Mouse (Mus musculus): Measurements from ENCODE around the gene Rnf20.
"Not testable (repeated sequence)": the region's sequence is repeated elsewhere in the genome, so short reads cannot be mapped to it uniquely, and the experiment has no call there.

Gene Rnf20

GRCm38 (mm10) chr4:49631319-49632138, at the start of gene Rnf20:
Gene Rnf20, plus strand, starts transcription at chr4:49632006.
- peak; percentile 97 for DNase-seq

- no peak for DNase-seq
Observed at GRCm38 (mm10) chr4:49583965-49584831, 47.6 kb upstream of the Rnf20 start.

- no peak for DNase-seq
Observed at GRCm38 (mm10) chr4:49585524-49586101, 46.2 kb upstream of the Rnf20 start.

GRCm38 (mm10) chr4:49586811-49587210, 45.0 kb upstream of the Rnf20 start:
- no peak for DNase-seq

GRCm38 (mm10) chr4:49590152-49590551, 41.7 kb upstream of the Rnf20 start:
- DNase-seq, result no peak

- DNase-seq, result peak; percentile 6
Observed at GRCm38 (mm10) chr4:49596846-49597182, 35.0 kb upstream of the Rnf20 start.

- DNase-seq, result peak; percentile 69
Observed at GRCm38 (mm10) chr4:49597183-49598100, 34.4 kb upstream of the Rnf20 start, which contains the start of gene Tmem246. Gene Tmem246, minus strand, starts transcription at chr4:49597876.

GRCm38 (mm10) chr4:49603161-49603560, 28.6 kb upstream of the Rnf20 start:
- DNase-seq, result no peak

GRCm38 (mm10) chr4:49604016-49604546, 27.7 kb upstream of the Rnf20 start:
- no peak for DNase-seq

GRCm38 (mm10) chr4:49604616-49605015, 27.2 kb upstream of the Rnf20 start:
- no peak for DNase-seq

- DNase-seq, result no peak
Observed at GRCm38 (mm10) chr4:49605459-49605858, 26.3 kb upstream of the Rnf20 start.

GRCm38 (mm10) chr4:49616924-49617323, 14.9 kb upstream of the Rnf20 start:
- no peak for DNase-seq

GRCm38 (mm10) chr4:49619861-49620260, 11.9 kb upstream of the Rnf20 start:
- DNase-seq, result not testable (repeated sequence)

- DNase-seq, result no peak
Observed at GRCm38 (mm10) chr4:49622272-49622671, 9.5 kb upstream of the Rnf20 start.

- no peak for DNase-seq
Observed at GRCm38 (mm10) chr4:49623916-49624315, 7.9 kb upstream of the Rnf20 start.

GRCm38 (mm10) chr4:49624969-49625368, 6.8 kb upstream of the Rnf20 start:
- DNase-seq, result not testable (repeated sequence)

GRCm38 (mm10) chr4:49626973-49627372, 4.8 kb upstream of the Rnf20 start:
- peak; percentile 87 for DNase-seq

- DNase-seq, result no peak
Observed at GRCm38 (mm10) chr4:49628941-49629340, 2.9 kb upstream of the Rnf20 start.

- no peak for DNase-seq
Observed at GRCm38 (mm10) chr4:49632139-49632481, 304 bp downstream of the Rnf20 start.

- no peak for DNase-seq
Observed at GRCm38 (mm10) chr4:49637821-49638220, 6.0 kb downstream of the Rnf20 start.

- DNase-seq, result no peak
Observed at GRCm38 (mm10) chr4:49639913-49640312, 8.1 kb downstream of the Rnf20 start.

- no peak for DNase-seq
Observed at GRCm38 (mm10) chr4:49659421-49659820, 27.6 kb downstream of the Rnf20 start.
